Mouse (Mus musculus) bone marrow, adult 2 months (tissue): ENCODE measurements around the gene Fbxw18. TPM values are rescaled to one million over a fixed set of nuclear protein-coding genes. Genes with fewer than 3 reads are reported as not detected.
"Not testable (repeated sequence)": the region's sequence is repeated elsewhere in the genome, so short reads cannot be mapped to it uniquely, and the experiment has no call there.

Experiments used
- H3K27ac ChIP-seq: fragments of 200-500 bp; 2 replicates; pipeline ENCODE4 v1.5.1; 2012; ENCODE audit warnings: low read depth, mild to moderate bottlenecking, control low read depth, inconsistent platforms, low read length; ENCODE audit not compliant: control insufficient read depth, poor library complexity, insufficient read depth
- H3K4me1 ChIP-seq: fragments of 200-500 bp; 2 replicates; pipeline ENCODE4 v1.6.1; 2011; ENCODE audit warnings: low read length; ENCODE audit not compliant: control insufficient read depth, insufficient read depth
- H3K4me3 ChIP-seq: fragments of 200-500 bp; replicated peaks from 2 replicates; pipeline ENCODE3; 2011; ENCODE audit warnings: mild to moderate bottlenecking, low read depth, low read length, control low read depth; ENCODE audit not compliant: control insufficient read depth
- CTCF ChIP-seq: fragments of 200-500 bp; IDR thresholded peaks from 2 replicates; pipeline ENCODE4 v1.5.1; 2011; ENCODE audit warnings: low read length, control low read depth; ENCODE audit not compliant: control insufficient read depth, insufficient read depth
- POLR2A ChIP-seq: fragments of 200-500 bp; IDR thresholded peaks from 2 replicates; pipeline ENCODE4 v1.6.1; 2011; ENCODE audit warnings: low read depth, mild to moderate bottlenecking, control low read depth, low read length, borderline replicate concordance; ENCODE audit not compliant: control insufficient read depth
- WGBS: fragments of 180-500 bp; shearing (Covaris S2); methylation state at CpG from one replicate; pipeline ENCODE4 v1.1.7; 2018; 5-methylcytosine and 5-hydroxymethylcytosine counted together
- polyA plus RNA-seq: library from polyadenylated mRNA; stranded (reverse); fragments of >200 nt; gene quantifications from 2 replicates; pipeline ENCODE4 v1.2.4, GENCODE M21; 2011; ENCODE audit warnings: low replicate concordance; ENCODE audit not compliant: missing spikeins, insufficient read depth, insufficient read length

Fbxw18 gene
- polyA plus RNA-seq, result not detected in 2 replicates

DNA sequence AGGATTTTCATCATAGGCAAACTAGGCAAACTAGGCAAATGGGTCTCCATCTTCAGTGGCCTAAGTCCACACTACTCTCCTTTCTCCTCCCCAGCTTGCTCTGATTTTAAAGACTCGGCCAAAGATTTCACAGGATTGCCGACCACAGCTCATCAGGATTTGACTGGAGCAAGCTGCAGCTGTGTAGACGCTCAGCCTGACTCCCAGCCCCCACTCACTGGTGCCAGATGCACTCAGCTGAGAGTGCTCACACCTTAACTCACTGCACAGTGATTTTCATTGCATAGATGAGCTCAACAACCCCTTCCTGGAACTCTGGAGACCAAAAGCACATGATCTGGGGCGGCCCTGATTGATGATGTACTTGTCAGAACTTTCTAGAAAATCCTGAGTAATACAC lies at the start of gene Fbxw18:
TSS of gene Fbxw18 (minus strand) at position 101 of the 400 bp plus-strand sequence.
- H3K27ac ChIP-seq, H3K4me1 ChIP-seq, H3K4me3 ChIP-seq: not testable (repeated sequence)
- 58% methylated on average over 4 of the region's 4 CpGs for WGBS

DNA sequence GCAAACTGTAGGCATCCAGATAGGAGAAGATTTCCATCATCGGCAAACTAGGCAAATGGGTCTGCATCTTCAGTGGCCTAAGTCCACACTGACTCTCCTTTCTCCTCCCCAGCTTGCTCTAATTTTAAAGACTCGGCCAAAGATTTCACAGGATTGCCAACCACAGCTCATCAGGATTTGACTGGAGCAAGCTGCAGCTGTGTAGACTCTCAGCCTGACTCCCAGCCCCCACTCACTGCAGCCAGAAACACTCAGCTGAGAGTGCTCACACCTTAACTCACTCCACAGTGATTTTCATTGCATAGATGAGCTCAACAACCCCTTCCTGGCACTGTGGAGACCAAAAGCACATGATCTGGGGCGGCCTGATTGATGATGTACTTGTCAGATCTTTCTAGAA lies 43.5 kb upstream of the Fbxw18 start, which contains the start of gene Fbxw26:
TSS of gene Fbxw26 (minus strand) at position 101 of the 400 bp plus-strand sequence.
- WGBS, result 76% methylated on average over 3 of the region's 3 CpGs
- not testable (repeated sequence) for H3K4me1 ChIP-seq, H3K4me3 ChIP-seq, H3K27ac ChIP-seq

DNA sequence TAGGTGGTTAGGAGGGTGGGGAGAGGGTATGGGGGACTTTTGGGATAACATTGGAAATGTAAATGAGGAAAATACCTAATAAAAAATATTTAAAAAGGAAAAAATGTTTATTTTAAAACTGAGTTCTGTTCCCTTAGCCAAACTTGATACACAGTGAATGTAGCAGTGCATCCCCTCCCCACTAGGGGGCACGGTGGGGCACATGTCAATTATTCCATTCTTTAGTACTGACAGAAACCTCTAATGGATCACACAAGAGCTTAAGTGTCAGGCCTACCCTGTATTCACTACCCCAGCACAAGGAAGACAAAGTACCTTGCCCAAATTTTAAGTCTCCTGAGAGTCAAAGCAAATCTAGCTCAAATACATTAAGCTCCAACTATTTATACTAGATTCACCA lies 17.2 kb downstream of the Fbxw18 start:
- 3% methylated on average over 1 of the region's 1 CpGs for WGBS
- no peaks in the 10 kb centered on the region for H3K4me1 ChIP-seq
- no peak overlapping the region for H3K27ac ChIP-seq
- H3K4me3 ChIP-seq, result no peak overlapping the region
- TF ChIP-seq POLR2A (no peak), CTCF (peak; percentile 59)

DNA sequence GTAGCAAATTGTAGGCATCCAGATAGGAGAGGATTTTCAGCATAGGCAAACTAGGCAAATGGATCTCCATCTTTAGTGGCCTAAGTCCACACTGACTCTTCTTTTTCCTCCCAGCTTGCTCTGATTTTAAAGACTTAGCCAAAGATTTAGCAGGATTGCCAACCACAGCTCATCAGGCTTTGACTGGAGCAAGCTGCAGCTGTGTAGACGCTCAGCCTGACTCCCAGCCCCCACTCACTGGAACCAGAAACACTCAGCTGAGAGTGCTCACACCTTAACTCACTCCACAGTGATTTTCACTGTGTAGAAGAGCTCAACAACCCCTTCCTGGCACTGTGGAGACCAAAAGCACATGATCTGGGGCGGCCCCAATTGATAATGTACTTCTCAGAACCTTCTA lies 37.9 kb downstream of the Fbxw18 start, which contains the start of gene Fbxw25:
TSS of gene Fbxw25 (minus strand) at position 101 of the 400 bp plus-strand sequence.
- not testable (repeated sequence) for H3K4me3 ChIP-seq, H3K27ac ChIP-seq, H3K4me1 ChIP-seq
- WGBS, result 57% methylated on average over 2 of the region's 2 CpGs

Other genes with a start within 250 kb of the Fbxw18 start
- 3.1 and 6.3 TPM in 2 replicates for gene Fbxw19, start 206.8 kb downstream of the Fbxw18 start, polyA plus RNA-seq
- not detected in 2 replicates for gene Fbxw15, start 134.4 kb downstream of the Fbxw18 start, polyA plus RNA-seq
- not detected in 2 replicates for gene Fbxw24, start 76.6 kb downstream of the Fbxw18 start, polyA plus RNA-seq
- not detected in 2 replicates for gene Fbxw25, start 38.0 kb downstream of the Fbxw18 start, polyA plus RNA-seq
- gene Fbxw26, start 43.4 kb upstream of the Fbxw18 start, polyA plus RNA-seq, result not detected in 2 replicates
- gene Fbxw27, start 88.0 kb upstream of the Fbxw18 start, polyA plus RNA-seq, result not detected in 2 replicates
- gene Spink8, start 109.6 kb upstream of the Fbxw18 start, polyA plus RNA-seq, result not detected in 2 replicates
- 12.8 and 25.8 TPM in 2 replicates for gene Nme6, start 130.0 kb upstream of the Fbxw18 start, polyA plus RNA-seq
- 1,948 and 4,579 TPM in 2 replicates for gene Camp, start 146.9 kb upstream of the Fbxw18 start, polyA plus RNA-seq
- 18.7 and 28.3 TPM in 2 replicates for gene Cdc25a, start 172.9 kb upstream of the Fbxw18 start, polyA plus RNA-seq
- 12.9 and 33.6 TPM in 2 replicates for gene Map4, start 228.8 kb upstream of the Fbxw18 start, polyA plus RNA-seq